Mouse (Mus musculus) stomach, postnatal 0 days (tissue): ENCODE data around the gene Svs3a. TPM values are rescaled to one million over a fixed set of nuclear protein-coding genes. Genes with fewer than 3 reads are reported as not detected.

Experiments
- polyA plus RNA-seq: library from polyadenylated mRNA; unstranded; fragments of >200 nt; fragmentation: Nextera tagmentation; extraction: Ambion mirVana; gene quantifications from 2 replicates; pipeline ENCODE4 v1.2.1, GENCODE M21; 2015

The Svs3a gene
- polyA plus RNA-seq, 1 experiment from 2014 or later = not detected

Other genes starting within 250 kb of the Svs3a start
- 11.9 and 13.6 TPM in 2 replicates for gene Stk4, start 218.9 kb upstream of the Svs3a start, polyA plus RNA-seq
- gene Tomm34, start 218.1 kb upstream of the Svs3a start, polyA plus RNA-seq = 20.5 and 22.4 TPM in 2 replicates
- 0.19 and 0.23 TPM in 2 replicates for gene Kcns1, start 118.2 kb upstream of the Svs3a start, polyA plus RNA-seq
- 63.2 and 68.6 TPM in 2 replicates for gene Wfdc5, start 106.5 kb upstream of the Svs3a start, polyA plus RNA-seq
- 2.4 and 2.5 TPM in 2 replicates for gene Wfdc12, start 98.7 kb upstream of the Svs3a start, polyA plus RNA-seq
- gene Wfdc15a, start 89.1 kb upstream of the Svs3a start, polyA plus RNA-seq = 0.23 and 0.29 TPM in 2 replicates
- 16.2 and 20.4 TPM in 2 replicates for gene Wfdc15b, start 67.6 kb upstream of the Svs3a start, polyA plus RNA-seq
- not detected in 2 replicates for gene Svs2, start 50.8 kb upstream of the Svs3a start, polyA plus RNA-seq
- not detected in 2 replicates for gene Svs3b, start 32.6 kb upstream of the Svs3a start, polyA plus RNA-seq
- gene Svs4, start 10.8 kb upstream of the Svs3a start, polyA plus RNA-seq = not detected in 2 replicates
- not detected in 2 replicates for gene Svs6, start 27.5 kb downstream of the Svs3a start, polyA plus RNA-seq
- gene Svs5, start 43.5 kb downstream of the Svs3a start, polyA plus RNA-seq = not detected in 2 replicates
- 4,305 and 4,348 TPM in 2 replicates for gene Slpi, start 99.8 kb downstream of the Svs3a start, polyA plus RNA-seq
- 0.32 and 0.36 TPM in 2 replicates for gene Rbpjl, start 113.9 kb downstream of the Svs3a start, polyA plus RNA-seq
- 2.0 and 3.1 TPM in 2 replicates for gene Matn4, start 115.9 kb downstream of the Svs3a start, polyA plus RNA-seq
- gene Sdc4, start 154.6 kb downstream of the Svs3a start, polyA plus RNA-seq = 133 and 143 TPM in 2 replicates
- 46.9 and 48.6 TPM in 2 replicates for gene Sys1, start 167.7 kb downstream of the Svs3a start, polyA plus RNA-seq
- gene Gm20458, start 171.7 kb downstream of the Svs3a start, polyA plus RNA-seq = 26.9 and 28.1 TPM in 2 replicates
- not detected in 2 replicates for gene Trp53tg5, start 184.5 kb downstream of the Svs3a start, polyA plus RNA-seq
- gene Dbndd2, start 196.8 kb downstream of the Svs3a start, polyA plus RNA-seq = 27.3 and 27.8 TPM in 2 replicates
- gene Pigt, start 208.3 kb downstream of the Svs3a start, polyA plus RNA-seq = 53.6 and 54.7 TPM in 2 replicates